Mouse (Mus musculus) liver, embryonic 13.5 days (tissue): Measurements from ENCODE around the gene Kctd12b. TPM values are rescaled to one million over a fixed set of nuclear protein-coding genes. Genes with fewer than 3 reads are reported as not detected.

Experiments
- ATAC-seq: fragments of 200-750 bp; cut with Nextera tagmentation; 2 replicates; pipeline ENCODE4 v1.8.0; 2017; ENCODE audit warnings: low read depth, mild to moderate bottlenecking, moderate number of reproducible peaks, moderate library complexity
- DNase-seq: peaks from one replicate; pipeline ENCODE4 v3.0.0; 2022
- H3K27ac ChIP-seq: fragments of 300-500 bp; sonication (generic); 2 replicates; pipeline ENCODE4 v1.5.1; 2015; ENCODE audit warnings: moderate library complexity, mild to moderate bottlenecking, inconsistent platforms
- H3K27me3 ChIP-seq: fragments of 300-500 bp; sonication (generic); 2 replicates; pipeline ENCODE4 v1.6.1; 2015; ENCODE audit warnings: mild to moderate bottlenecking, inconsistent platforms
- H3K36me3 ChIP-seq: fragments of 300-500 bp; sonication (generic); 2 replicates; pipeline ENCODE4 v1.6.1; 2015; ENCODE audit warnings: mild to moderate bottlenecking, inconsistent platforms
- H3K4me1 ChIP-seq: fragments of 300-500 bp; sonication (generic); replicated peaks from 2 replicates; pipeline ENCODE4 v1.6.1; 2015; ENCODE audit warnings: inconsistent platforms
- H3K4me2 ChIP-seq: fragments of 300-500 bp; sonication (generic); 2 replicates; pipeline ENCODE4 v1.6.1; 2015; ENCODE audit warnings: inconsistent platforms, mild to moderate bottlenecking, moderate library complexity
- H3K4me3 ChIP-seq: fragments of 300-500 bp; sonication (generic); replicated peaks from 2 replicates; pipeline ENCODE4 v1.5.1; 2015; ENCODE audit warnings: mild to moderate bottlenecking, inconsistent platforms
- H3K9ac ChIP-seq: fragments of 300-500 bp; sonication (generic); 2 replicates; pipeline ENCODE4 v1.6.1; 2015; ENCODE audit warnings: mild to moderate bottlenecking, inconsistent platforms
- H3K9me3 ChIP-seq: fragments of 300-500 bp; sonication (generic); replicated peaks from 2 replicates; pipeline ENCODE4 v1.6.1; 2016; ENCODE audit warnings: inconsistent platforms
- WGBS: fragments of 180-500 bp; shearing (Covaris S2); methylation state at CpG from one replicate; pipeline ENCODE4 v1.1.7; 2015; ENCODE audit not compliant: insufficient replicate concordance; 5-methylcytosine and 5-hydroxymethylcytosine counted together
- polyA plus RNA-seq: library from polyadenylated mRNA; unstranded; fragments of >200 nt; fragmentation: Nextera tagmentation; extraction: Ambion mirVana; gene quantifications from 2 replicates; pipeline ENCODE4 v1.2.1, GENCODE M21; 2015

The Kctd12b gene
- polyA plus RNA-seq, 1 experiment from 2014 or later: 0.77 TPM

GRCm38 (mm10) chrX:153656949-153657348 is 39.2 kb downstream of the Kctd12b start:
- 45% methylated on average over 3 of the region's 3 CpGs for WGBS
- no peak for ATAC-seq
- no peak overlapping the region for H3K4me3 ChIP-seq
- H3K27me3 ChIP-seq: no peaks in the 10 kb centered on the region
- no peak overlapping the region for H3K9ac ChIP-seq
- no peak overlapping the region for H3K27ac ChIP-seq
- H3K4me1 ChIP-seq: no peaks in the 10 kb centered on the region
- no peak overlapping the region for H3K4me2 ChIP-seq
- no peaks in the 10 kb centered on the region for H3K9me3 ChIP-seq
- H3K36me3 ChIP-seq: no peaks in the 10 kb centered on the region
- no peak for DNase-seq

DNA sequence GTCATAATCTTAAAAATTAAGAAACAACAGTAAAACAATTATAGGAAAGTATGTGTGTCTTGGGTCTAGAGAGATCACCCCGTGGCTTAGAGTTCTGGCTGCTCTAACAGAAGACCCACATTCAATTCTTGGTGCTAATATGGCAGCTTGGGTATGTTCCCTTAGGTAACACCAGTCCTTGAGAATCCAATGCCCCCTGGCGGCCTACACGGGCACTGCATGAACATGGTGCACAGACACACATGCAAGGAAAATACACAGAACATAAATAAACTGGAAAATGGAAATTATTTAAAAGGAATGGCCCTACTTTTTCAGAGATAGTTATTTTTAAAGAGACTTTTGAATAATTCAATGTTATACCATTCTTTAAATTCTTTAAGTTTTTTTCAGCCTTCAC is 55.6 kb downstream of the Kctd12b start:
- no peak overlapping the region for H3K9ac ChIP-seq

DNA sequence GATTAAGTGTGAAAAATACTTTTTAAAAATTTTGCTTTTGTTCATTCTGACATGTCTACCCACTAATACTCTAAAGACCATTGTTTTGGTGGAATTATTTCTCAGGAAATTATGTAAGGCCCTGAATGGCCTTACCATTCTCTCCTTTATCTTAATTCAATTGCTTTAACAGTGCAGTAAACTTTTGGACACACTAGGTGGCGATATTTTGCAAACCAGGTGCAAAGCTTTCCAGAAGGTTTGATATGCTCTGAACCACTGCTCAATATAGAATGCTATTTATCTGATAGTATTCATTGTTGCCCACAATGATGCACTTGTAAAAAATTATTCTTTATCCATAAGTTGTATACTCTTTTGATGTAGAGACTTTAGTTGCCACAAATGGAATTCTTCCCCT is 59.9 kb downstream of the Kctd12b start:
- 6% methylated on average over 1 of the region's 1 CpGs for WGBS
- no peak overlapping the region for H3K27ac ChIP-seq
- H3K9ac ChIP-seq: no peak overlapping the region
- no peaks in the 10 kb centered on the region for H3K4me1 ChIP-seq
- no peak overlapping the region for H3K4me2 ChIP-seq
- DNase-seq (no peak), ATAC-seq (no peak)
- H3K4me3 ChIP-seq: no peak overlapping the region
- H3K36me3 ChIP-seq: no peaks in the 10 kb centered on the region
- no peaks in the 10 kb centered on the region for H3K27me3 ChIP-seq
- H3K9me3 ChIP-seq: no peaks in the 10 kb centered on the region

More for the DNA sequence above, 55.6 kb downstream of the Kctd12b start:
- WGBS: 33% methylated on average over 3 of the region's 3 CpGs
- Histone ChIP-seq H3K4me3 (no peak overlapping the region), H3K9me3 (no peaks in the 10 kb centered on the region), H3K27ac (no peak overlapping the region), H3K4me2 (no peak overlapping the region), H3K36me3 (no peaks in the 10 kb centered on the region), H3K27me3 (no peaks in the 10 kb centered on the region), H3K4me1 (no peaks in the 10 kb centered on the region)
- ATAC-seq: no peak
- peak; percentile 1 for DNase-seq

Other genes with a start within 250 kb of the Kctd12b start
- gene Ubqln2, start 198.2 kb downstream of the Kctd12b start, polyA plus RNA-seq: 3.8 and 4.5 TPM in 2 replicates
- not detected in 2 replicates for gene Cypt3, start 137.8 kb downstream of the Kctd12b start, polyA plus RNA-seq
- 23.8 and 24.3 TPM in 2 replicates for gene Nbdy, start 27.2 kb upstream of the Kctd12b start, polyA plus RNA-seq
- gene Spin2c, start 135.8 kb upstream of the Kctd12b start, polyA plus RNA-seq: 2.5 and 4.2 TPM in 2 replicates